Mouse (Mus musculus) hindbrain, embryonic 12.5 days (tissue): ENCODE data around the gene Rapgef5. TPM values are rescaled to one million over a fixed set of nuclear protein-coding genes. Genes with fewer than 3 reads are reported as not detected.

Experiments
- ATAC-seq: fragments of 200-750 bp; cut with Nextera tagmentation; 2 replicates; pipeline ENCODE4 v1.8.0; 2017; ENCODE audit warnings: moderate TSS enrichment; ENCODE audit not compliant: low FRiP score
- H3K27ac ChIP-seq: fragments of 300-500 bp; sonication (generic); 2 replicates; pipeline ENCODE4 v1.5.1; 2016; ENCODE audit warnings: mild to moderate bottlenecking
- H3K27me3 ChIP-seq: fragments of 300-500 bp; sonication (generic); 2 replicates; pipeline ENCODE4 v1.6.1; 2016; ENCODE audit warnings: mild to moderate bottlenecking
- H3K36me3 ChIP-seq: fragments of 300-500 bp; sonication (generic); 2 replicates; pipeline ENCODE4 v1.6.1; 2016; ENCODE audit warnings: mild to moderate bottlenecking
- H3K4me1 ChIP-seq: fragments of 300-500 bp; sonication (generic); 2 replicates; pipeline ENCODE4 v1.6.1; 2016
- H3K4me2 ChIP-seq: fragments of 300-500 bp; sonication (generic); replicated peaks from 2 replicates; pipeline ENCODE4 v1.6.1; 2016; ENCODE audit warnings: mild to moderate bottlenecking
- H3K4me3 ChIP-seq: fragments of 300-500 bp; sonication (generic); 2 replicates; pipeline ENCODE4 v1.5.1; 2016; ENCODE audit warnings: mild to moderate bottlenecking
- H3K9ac ChIP-seq: fragments of 300-500 bp; sonication (generic); 2 replicates; pipeline ENCODE4 v1.6.1; 2016; ENCODE audit warnings: mild to moderate bottlenecking, moderate library complexity
- H3K9me3 ChIP-seq: fragments of 300-500 bp; sonication (generic); replicated peaks from 2 replicates; pipeline ENCODE4 v1.6.1; 2016; ENCODE audit warnings: mild to moderate bottlenecking
- WGBS: fragments of 180-500 bp; shearing (Covaris S2); methylation state at CpG from one replicate; pipeline ENCODE4 v1.1.7; 2016; 5-methylcytosine and 5-hydroxymethylcytosine counted together
- polyA plus RNA-seq: library from polyadenylated mRNA; unstranded; fragments of >200 nt; fragmentation: Nextera tagmentation; extraction: Ambion mirVana; gene quantifications from 2 replicates; pipeline ENCODE4 v1.2.1, GENCODE M21; 2016

Rapgef5 gene
- polyA plus RNA-seq, 1 experiment from 2014 or later = 41.1 TPM

GRCm38 (mm10) chr12:117632133-117632532 lies 115.9 kb downstream of the Rapgef5 start:
- Histone ChIP-seq H3K4me1 (peaks cover 17% of the 10 kb centered on the region), H3K27me3 (no peaks in the 10 kb centered on the region), H3K9ac (no peak overlapping the region), H3K27ac (no peak overlapping the region), H3K9me3 (no peaks in the 10 kb centered on the region), H3K4me3 (no peak overlapping the region), H3K4me2 (no peak overlapping the region), H3K36me3 (no peaks in the 10 kb centered on the region)
- WGBS = 57% methylated on average over 1 of the region's 1 CpGs
- no peak for ATAC-seq

- no peak overlapping the region for H3K4me2 ChIP-seq
- H3K4me1 ChIP-seq = peaks cover 12% of the 10 kb centered on the region
- no peak overlapping the region for H3K9ac ChIP-seq
- no peaks in the 10 kb centered on the region for H3K9me3 ChIP-seq
- 68% methylated on average over 2 of the region's 2 CpGs for WGBS
- H3K27ac ChIP-seq = no peak overlapping the region
- no peak for ATAC-seq
- no peak overlapping the region for H3K4me3 ChIP-seq
- H3K36me3 ChIP-seq = no peaks in the 10 kb centered on the region
- no peaks in the 10 kb centered on the region for H3K27me3 ChIP-seq
Observed at GRCm38 (mm10) chr12:117636139-117636772, 120.0 kb downstream of the Rapgef5 start.

GRCm38 (mm10) chr12:117636969-117637368 lies 120.7 kb downstream of the Rapgef5 start:
- H3K9ac ChIP-seq = no peak overlapping the region
- no peak overlapping the region for H3K4me2 ChIP-seq
- H3K4me3 ChIP-seq = no peak overlapping the region
- H3K36me3 ChIP-seq = no peaks in the 10 kb centered on the region
- H3K4me1 ChIP-seq = peaks cover 12% of the 10 kb centered on the region
- H3K27me3 ChIP-seq = no peaks in the 10 kb centered on the region
- no peak for ATAC-seq
- no peaks in the 10 kb centered on the region for H3K9me3 ChIP-seq
- no peak overlapping the region for H3K27ac ChIP-seq
- 67% methylated on average over 6 of the region's 6 CpGs for WGBS

- no peak overlapping the region for H3K4me3 ChIP-seq
- peak overlapping the region; percentile 35 for H3K27ac ChIP-seq
- no peak overlapping the region for H3K4me2 ChIP-seq
- peaks cover 12% of the 10 kb centered on the region for H3K4me1 ChIP-seq
- H3K9me3 ChIP-seq = no peaks in the 10 kb centered on the region
- 71% methylated on average over 2 of the region's 2 CpGs for WGBS
- H3K27me3 ChIP-seq = no peaks in the 10 kb centered on the region
- H3K36me3 ChIP-seq = no peaks in the 10 kb centered on the region
- no peak overlapping the region for H3K9ac ChIP-seq
- peak; percentile 43; the same call in 1 of the 2 replicates for ATAC-seq
Observed at GRCm38 (mm10) chr12:117638833-117639232, 122.6 kb downstream of the Rapgef5 start.

- H3K9ac ChIP-seq = no peak overlapping the region
- WGBS = 64% methylated on average over 6 of the region's 6 CpGs
- H3K4me1 ChIP-seq = peaks cover 12% of the 10 kb centered on the region
- no peak overlapping the region for H3K27ac ChIP-seq
- no peak for ATAC-seq
- H3K27me3 ChIP-seq = no peaks in the 10 kb centered on the region
- H3K36me3 ChIP-seq = no peaks in the 10 kb centered on the region
- no peaks in the 10 kb centered on the region for H3K9me3 ChIP-seq
- H3K4me3 ChIP-seq = no peak overlapping the region
- no peak overlapping the region for H3K4me2 ChIP-seq
Observed at GRCm38 (mm10) chr12:117639356-117640121, 123.3 kb downstream of the Rapgef5 start.

GRCm38 (mm10) chr12:117642512-117642911 lies 126.2 kb downstream of the Rapgef5 start:
- Histone ChIP-seq H3K27me3 (no peaks in the 10 kb centered on the region), H3K27ac (no peak overlapping the region), H3K9ac (no peak overlapping the region), H3K4me1 (peaks cover 12% of the 10 kb centered on the region), H3K9me3 (no peaks in the 10 kb centered on the region), H3K36me3 (no peaks in the 10 kb centered on the region), H3K4me3 (no peak overlapping the region), H3K4me2 (no peak overlapping the region)
- ATAC-seq = no peak
- WGBS = 68% methylated on average over 2 of the region's 2 CpGs

GRCm38 (mm10) chr12:117645771-117646170 lies 129.5 kb downstream of the Rapgef5 start:
- H3K27me3 ChIP-seq = no peaks in the 10 kb centered on the region
- H3K4me3 ChIP-seq = no peak overlapping the region
- H3K4me1 ChIP-seq = no peaks in the 10 kb centered on the region
- no peak overlapping the region for H3K27ac ChIP-seq
- ATAC-seq = no peak
- H3K4me2 ChIP-seq = no peak overlapping the region
- no peak overlapping the region for H3K9ac ChIP-seq
- H3K36me3 ChIP-seq = no peaks in the 10 kb centered on the region
- WGBS = 90% methylated on average over 2 of the region's 2 CpGs
- no peaks in the 10 kb centered on the region for H3K9me3 ChIP-seq

GRCm38 (mm10) chr12:117653920-117654472 lies 137.7 kb downstream of the Rapgef5 start:
- no peaks in the 10 kb centered on the region for H3K27me3 ChIP-seq
- no peak overlapping the region for H3K27ac ChIP-seq
- H3K9me3 ChIP-seq = no peaks in the 10 kb centered on the region
- no peak overlapping the region for H3K4me3 ChIP-seq
- no peaks in the 10 kb centered on the region for H3K36me3 ChIP-seq
- ATAC-seq = no peak
- H3K9ac ChIP-seq = no peak overlapping the region
- WGBS = 86% methylated on average over 8 of the region's 8 CpGs
- no peaks in the 10 kb centered on the region for H3K4me1 ChIP-seq
- H3K4me2 ChIP-seq = no peak overlapping the region

- Histone ChIP-seq H3K4me2 (no peak overlapping the region), H3K4me3 (no peak overlapping the region), H3K9ac (no peak overlapping the region), H3K4me1 (no peaks in the 10 kb centered on the region), H3K36me3 (no peaks in the 10 kb centered on the region), H3K27me3 (0 out of 2 replicates have a peak, but pooled peaks cover 2% of the 10 kb centered on the region), H3K27ac (no peak overlapping the region), H3K9me3 (no peaks in the 10 kb centered on the region)
- no peak for ATAC-seq
- 87% methylated on average over 4 of the region's 4 CpGs for WGBS
Observed at GRCm38 (mm10) chr12:117656935-117657334, 140.7 kb downstream of the Rapgef5 start.

GRCm38 (mm10) chr12:117657766-117658165 lies 141.5 kb downstream of the Rapgef5 start:
- no peaks in the 10 kb centered on the region for H3K4me1 ChIP-seq
- H3K4me3 ChIP-seq = no peak overlapping the region
- 0 out of 2 replicates have a peak, but pooled peaks cover 2% of the 10 kb centered on the region for H3K27me3 ChIP-seq
- no peak for ATAC-seq
- H3K36me3 ChIP-seq = no peaks in the 10 kb centered on the region
- no peak overlapping the region for H3K9ac ChIP-seq
- WGBS = 89% methylated on average over 5 of the region's 5 CpGs
- H3K4me2 ChIP-seq = no peak overlapping the region
- no peak overlapping the region for H3K27ac ChIP-seq
- H3K9me3 ChIP-seq = no peaks in the 10 kb centered on the region

GRCm38 (mm10) chr12:117658821-117659220 lies 142.5 kb downstream of the Rapgef5 start:
- 31% methylated on average over 6 of the region's 6 CpGs for WGBS
- no peak overlapping the region for H3K4me3 ChIP-seq
- H3K27me3 ChIP-seq = 0 out of 2 replicates have a peak, but pooled peaks cover 2% of the 10 kb centered on the region
- no peaks in the 10 kb centered on the region for H3K4me1 ChIP-seq
- no peak for ATAC-seq
- H3K4me2 ChIP-seq = no peak overlapping the region
- H3K9me3 ChIP-seq = no peaks in the 10 kb centered on the region
- no peak overlapping the region for H3K9ac ChIP-seq
- no peak overlapping the region for H3K27ac ChIP-seq
- no peaks in the 10 kb centered on the region for H3K36me3 ChIP-seq

GRCm38 (mm10) chr12:117660361-117660760 lies 144.1 kb downstream of the Rapgef5 start:
- ATAC-seq = no peak
- no peak overlapping the region for H3K4me3 ChIP-seq
- H3K27ac ChIP-seq = no peak overlapping the region
- 0 out of 2 replicates have a peak, but pooled peaks cover 2% of the 10 kb centered on the region for H3K27me3 ChIP-seq
- no peak overlapping the region for H3K4me2 ChIP-seq
- H3K36me3 ChIP-seq = no peaks in the 10 kb centered on the region
- WGBS = 39% methylated on average over 4 of the region's 4 CpGs
- no peaks in the 10 kb centered on the region for H3K4me1 ChIP-seq
- no peak overlapping the region for H3K9ac ChIP-seq
- no peaks in the 10 kb centered on the region for H3K9me3 ChIP-seq
